Mouse (Mus musculus): ENCODE data around the gene Bnip1. TPM values are rescaled to one million over a fixed set of nuclear protein-coding genes. Genes with fewer than 3 reads are reported as not detected.

The Bnip1 gene
- polyA plus RNA-seq, 2 experiments: 45.6 to 49.4 TPM

GRCm38 (mm10) chr17:26753476-26753875, 27.4 kb upstream of the Bnip1 start:
- Histone ChIP-seq H3K4me3 (replicated peaks; ENCODE audit: low read length) (no peak overlapping the region), H3K27ac (replicated peaks; ENCODE audit: low read depth, low read length) (no peak overlapping the region), H3K9me3 (ENCODE audit: control insufficient read depth, low read length) (no peaks in the 10 kb centered on the region), H3K4me1 (ENCODE audit: control insufficient read depth, insufficient read depth, low read length) (no peaks in the 10 kb centered on the region), H3K27me3 (ENCODE audit: control insufficient read depth, insufficient read depth, low read length) (no peaks in the 10 kb centered on the region), H3K36me3 (ENCODE audit: control insufficient read depth, insufficient read depth, low read length) (no peaks in the 10 kb centered on the region), H3K9ac (ENCODE audit: low read depth, low read length, severe bottlenecking) (no peak overlapping the region), H3K4me2 (replicated peaks; ENCODE audit: low read depth, low read length, severe bottlenecking) (no peak overlapping the region)
- TF ChIP-seq POLR2A (IDR thresholded peaks at IDR 0.05; ENCODE audit: borderline replicate concordance, extremely low read depth, insufficient read depth, insufficient read length): no peak
- DNase-seq (ENCODE audit: low spot score): no peak
- WGBS: 76% methylated on average over 2 of the region's 2 CpGs
- no peak for ATAC-seq (ENCODE audit: low FRiP score, low read depth)

DNA sequence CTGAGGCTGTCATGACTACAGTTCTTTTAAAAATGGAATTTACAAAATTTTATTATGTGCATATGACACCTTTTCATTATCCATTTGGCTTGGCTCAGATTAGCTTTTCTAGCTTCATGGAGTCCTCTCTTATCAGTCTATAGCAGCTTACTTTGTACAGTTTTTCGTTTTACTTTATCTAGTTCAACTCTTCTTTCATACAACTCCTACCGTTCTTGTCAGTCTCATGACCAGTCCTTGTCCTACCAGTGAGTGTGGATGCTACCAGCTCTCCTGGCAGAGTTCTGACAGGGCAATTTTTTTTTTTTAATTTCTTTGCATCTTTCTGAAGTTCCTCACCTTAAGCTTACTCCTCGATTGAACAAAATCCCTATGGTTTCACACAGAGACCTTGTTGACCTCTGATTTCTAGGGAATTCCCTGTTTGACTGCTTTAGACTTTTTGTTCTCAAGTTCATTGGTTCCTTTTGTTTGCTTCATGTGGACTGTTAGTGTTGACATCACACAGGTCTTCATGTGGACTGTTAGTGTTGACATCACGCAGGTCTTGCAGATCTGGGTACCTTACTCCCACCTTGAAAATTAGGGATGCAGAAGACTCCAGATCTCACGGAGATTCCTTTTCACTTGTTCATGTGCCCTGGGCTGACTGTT, 13.6 kb upstream of the Bnip1 start:
- DNase-seq (ENCODE audit: low spot score) (no peak), ATAC-seq (ENCODE audit: low FRiP score, low read depth) (no peak)
- H3K27ac ChIP-seq (replicated peaks; ENCODE audit: low read depth, low read length): no peak overlapping the region
- H3K9ac ChIP-seq (ENCODE audit: low read depth, low read length, severe bottlenecking): no peak overlapping the region
- 87% methylated on average over 5 of the region's 5 CpGs for WGBS
- no peaks in the 10 kb centered on the region for H3K9me3 ChIP-seq (ENCODE audit: control insufficient read depth, low read length)
- H3K27me3 ChIP-seq (ENCODE audit: control insufficient read depth, insufficient read depth, low read length): no peaks in the 10 kb centered on the region
- no peak overlapping the region for H3K4me3 ChIP-seq (replicated peaks; ENCODE audit: low read length)
- TF ChIP-seq POLR2A (IDR thresholded peaks at IDR 0.05; ENCODE audit: borderline replicate concordance, extremely low read depth, insufficient read depth, insufficient read length): no peak
- H3K36me3 ChIP-seq (ENCODE audit: control insufficient read depth, insufficient read depth, low read length): peaks cover 8% of the 10 kb centered on the region
- H3K4me2 ChIP-seq (replicated peaks; ENCODE audit: low read depth, low read length, severe bottlenecking): no peak overlapping the region
- no peaks in the 10 kb centered on the region for H3K4me1 ChIP-seq (ENCODE audit: control insufficient read depth, insufficient read depth, low read length)

- H3K4me3 ChIP-seq (replicated peaks; ENCODE audit: low read length): no peak overlapping the region
- H3K27me3 ChIP-seq (ENCODE audit: control insufficient read depth, insufficient read depth, low read length): no peaks in the 10 kb centered on the region
- WGBS: 76% methylated on average over 2 of the region's 2 CpGs
- peaks cover 8% of the 10 kb centered on the region for H3K36me3 ChIP-seq (ENCODE audit: control insufficient read depth, insufficient read depth, low read length)
- H3K9ac ChIP-seq (ENCODE audit: low read depth, low read length, severe bottlenecking): no peak overlapping the region
- no peak for TF ChIP-seq POLR2A (IDR thresholded peaks at IDR 0.05; ENCODE audit: borderline replicate concordance, extremely low read depth, insufficient read depth, insufficient read length)
- DNase-seq (ENCODE audit: low spot score) (no peak), ATAC-seq (ENCODE audit: low FRiP score, low read depth) (no peak)
- H3K4me2 ChIP-seq (replicated peaks; ENCODE audit: low read depth, low read length, severe bottlenecking): no peak overlapping the region
- H3K4me1 ChIP-seq (ENCODE audit: control insufficient read depth, insufficient read depth, low read length): no peaks in the 10 kb centered on the region
- no peak overlapping the region for H3K27ac ChIP-seq (replicated peaks; ENCODE audit: low read depth, low read length)
- no peaks in the 10 kb centered on the region for H3K9me3 ChIP-seq (ENCODE audit: control insufficient read depth, low read length)
Measured at GRCm38 (mm10) chr17:26767754-26768124, 13.1 kb upstream of the Bnip1 start.

- ATAC-seq (ENCODE audit: low FRiP score, low read depth): no peak
- Histone ChIP-seq H3K9ac (ENCODE audit: low read depth, low read length, severe bottlenecking) (no peak overlapping the region), H3K4me2 (replicated peaks; ENCODE audit: low read depth, low read length, severe bottlenecking) (no peak overlapping the region), H3K36me3 (ENCODE audit: control insufficient read depth, insufficient read depth, low read length) (no peaks in the 10 kb centered on the region; the same call in 1 of the 2 replicates), H3K9me3 (ENCODE audit: control insufficient read depth, low read length) (no peaks in the 10 kb centered on the region), H3K4me1 (ENCODE audit: control insufficient read depth, insufficient read depth, low read length) (0 out of 2 replicates have a peak, but pooled peaks cover 2% of the 10 kb centered on the region), H3K27me3 (ENCODE audit: control insufficient read depth, insufficient read depth, low read length) (no peaks in the 10 kb centered on the region), H3K27ac (replicated peaks; ENCODE audit: low read depth, low read length) (no peak overlapping the region), H3K4me3 (replicated peaks; ENCODE audit: low read length) (no peak overlapping the region)
- DNase-seq (ENCODE audit: low spot score): no peak
- TF ChIP-seq POLR2A (IDR thresholded peaks at IDR 0.05; ENCODE audit: borderline replicate concordance, extremely low read depth, insufficient read depth, insufficient read length): no peak
- WGBS: 74% methylated on average over 10 of the region's 10 CpGs
Measured at GRCm38 (mm10) chr17:26776211-26776610, 4.7 kb upstream of the Bnip1 start.

DNA sequence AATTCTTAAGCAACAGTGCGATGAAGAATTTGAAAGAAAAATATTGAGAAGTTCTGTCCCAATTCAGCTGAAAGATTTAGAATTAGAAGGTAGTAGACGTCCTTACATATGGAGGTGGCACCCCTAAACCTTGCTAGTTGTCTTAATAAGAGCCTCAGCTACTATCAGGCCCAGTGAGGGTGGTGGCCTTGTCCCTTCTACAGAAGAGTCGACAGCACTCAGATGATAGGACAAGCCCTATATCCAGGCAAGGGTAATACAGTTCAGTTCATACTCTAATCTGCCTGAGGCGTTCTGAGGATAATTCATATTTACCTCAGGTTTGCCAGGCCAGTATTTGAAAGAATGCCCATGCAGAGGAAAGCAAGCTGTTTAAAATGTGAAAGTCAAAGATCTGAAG, 2.9 kb upstream of the Bnip1 start:
- no peak overlapping the region for H3K9ac ChIP-seq (ENCODE audit: low read depth, low read length, severe bottlenecking)
- no peaks in the 10 kb centered on the region; the same call in 1 of the 2 replicates for H3K36me3 ChIP-seq (ENCODE audit: control insufficient read depth, insufficient read depth, low read length)
- no peak for DNase-seq (ENCODE audit: low spot score)
- WGBS: 86% methylated on average over 4 of the region's 4 CpGs
- H3K9me3 ChIP-seq (ENCODE audit: control insufficient read depth, low read length): no peaks in the 10 kb centered on the region
- H3K27ac ChIP-seq (replicated peaks; ENCODE audit: low read depth, low read length): no peak overlapping the region
- ATAC-seq (ENCODE audit: low FRiP score, low read depth): no peak
- TF ChIP-seq POLR2A (IDR thresholded peaks at IDR 0.05; ENCODE audit: borderline replicate concordance, extremely low read depth, insufficient read depth, insufficient read length): no peak
- no peaks in the 10 kb centered on the region for H3K27me3 ChIP-seq (ENCODE audit: control insufficient read depth, insufficient read depth, low read length)
- H3K4me3 ChIP-seq (replicated peaks; ENCODE audit: low read length): no peak overlapping the region
- H3K4me1 ChIP-seq (ENCODE audit: control insufficient read depth, insufficient read depth, low read length): peaks cover 9% of the 10 kb centered on the region; the same call in 1 of the 2 replicates
- no peak overlapping the region for H3K4me2 ChIP-seq (replicated peaks; ENCODE audit: low read depth, low read length, severe bottlenecking)
